Mouse (Mus musculus) liver, embryonic 14.5 days (tissue): ENCODE data around the gene Prr29. TPM values are rescaled to one million over a fixed set of nuclear protein-coding genes. Genes with fewer than 3 reads are reported as not detected.

Experiments
- ATAC-seq: fragments of 200-750 bp; cut with Nextera tagmentation; 2 replicates; pipeline ENCODE4 v1.8.0; 2017; ENCODE audit warnings: moderate number of reproducible peaks, mild to moderate bottlenecking, moderate library complexity; ENCODE audit not compliant: insufficient read depth
- DNase-seq, 3 experiments: peaks; one replicate each; pipeline ENCODE4 v3.0.0-alpha.2; 2012 to 2013; ENCODE audit warnings: low read depth in 3 of 3, low spot score in 3 of 3
- H3K27ac ChIP-seq: fragments of 300-500 bp; sonication (generic); 2 replicates; pipeline ENCODE4 v1.5.1; 2014; ENCODE audit warnings: moderate library complexity, mild to moderate bottlenecking, control low read depth, inconsistent platforms
- H3K27me3 ChIP-seq: fragments of 300-500 bp; sonication (generic); 2 replicates; pipeline ENCODE4 v1.6.1; 2014; ENCODE audit warnings: mild to moderate bottlenecking, low read length, moderate library complexity; ENCODE audit not compliant: control insufficient read depth, insufficient read depth
- H3K36me3 ChIP-seq: fragments of 300-500 bp; sonication (generic); replicated peaks from 2 replicates; pipeline ENCODE4 v1.6.1; 2014; ENCODE audit warnings: low read depth; ENCODE audit not compliant: control insufficient read depth, insufficient read depth
- H3K4me1 ChIP-seq, 2 experiments: fragments of 200-500 bp in 1 of 2; fragments of 300-500 bp in 1 of 2; sonication (generic) in 1 of 2; replicated peaks; 2 replicates each; pipeline ENCODE4 v1.6.1; 2012 to 2014; ENCODE audit warnings: antibody characterized with exemption in 1 of 2, inconsistent platforms in 1 of 2, low read length in 1 of 2; ENCODE audit not compliant: control insufficient read depth in 2 of 2, insufficient read depth in 2 of 2
- H3K4me2 ChIP-seq: fragments of 300-500 bp; sonication (generic); 2 replicates; pipeline ENCODE4 v1.6.1; 2014; ENCODE audit warnings: low read depth, mild to moderate bottlenecking, control low read depth, moderate library complexity
- H3K4me3 ChIP-seq, 2 experiments: fragments of 200-500 bp in 1 of 2; fragments of 300-500 bp in 1 of 2; sonication (generic) in 1 of 2; 2 replicates each; pipeline ENCODE4 v1.5.1; 2012 to 2014; ENCODE audit warnings: low read depth in 2 of 2, low read length in 2 of 2, mild to moderate bottlenecking in 2 of 2, control low read depth in 1 of 2, inconsistent platforms in 1 of 2, moderate library complexity in 1 of 2; ENCODE audit not compliant: insufficient read depth in 1 of 2
- H3K9ac ChIP-seq: fragments of 300-500 bp; sonication (generic); replicated peaks from 2 replicates; pipeline ENCODE4 v1.6.1; 2014; ENCODE audit warnings: mild to moderate bottlenecking, control low read depth, moderate library complexity
- H3K9me3 ChIP-seq: fragments of 300-500 bp; sonication (generic); 2 replicates; pipeline ENCODE4 v1.6.1; 2016; ENCODE audit warnings: low read length, mixed read lengths; ENCODE audit not compliant: control insufficient read depth
- CTCF ChIP-seq: IDR thresholded peaks from 2 replicates; pipeline ENCODE4 v1.5.1; 2016; ENCODE audit warnings: antibody characterized with exemption, low read depth, control low read depth
- EP300 ChIP-seq: IDR thresholded peaks from 2 replicates; pipeline ENCODE4 v1.6.1; 2016; ENCODE audit warnings: antibody characterized with exemption, low read depth
- WGBS: fragments of 180-500 bp; shearing (Covaris S2); extraction: QIAGEN DNeasy Blood & Tissue Kit; methylation state at CpG from one replicate; pipeline ENCODE4 v1.1.7; 2014; ENCODE audit not compliant: insufficient replicate concordance; 5-methylcytosine and 5-hydroxymethylcytosine counted together
- polyA plus RNA-seq, 2 experiments: library from polyadenylated mRNA; depleted of rRNA in 1 of 2; stranded (reverse) in 1 of 2; unstranded in 1 of 2; fragments of >200 nt; fragmentation: Nextera tagmentation in 1 of 2; extraction: Ambion mirVana in 1 of 2; gene quantifications; 2 replicates each; pipeline versions ENCODE4 v1.2.1 to v1.2.3; 2012 to 2014

Gene Prr29
- polyA plus RNA-seq, 2 experiments = not detected

- Histone ChIP-seq H3K4me3 (peak overlapping the region; percentile 6 to 31; a peak in 3 of 4 replicates), H3K4me1 (peaks cover 3 to 35% of the 10 kb centered on the region in 2 experiments; a peak in 2 of 4 replicates), H3K4me2 (peak overlapping the region; percentile 32), H3K9me3 (no peaks in the 10 kb centered on the region), H3K27me3 (no peaks in the 10 kb centered on the region), H3K27ac (no peak overlapping the region), H3K36me3 (no peaks in the 10 kb centered on the region), H3K9ac (no peak overlapping the region; the same call in 1 of the 2 replicates)
- WGBS = 37% methylated on average over 7 of the region's 7 CpGs
- ATAC-seq (no peak), DNase-seq (no peak)
- TF ChIP-seq CTCF = no peak
- no peak for TF ChIP-seq EP300
Measured at GRCm38 (mm10) chr11:106381883-106382282, 16.6 kb downstream of the Prr29 start.

GRCm38 (mm10) chr11:106382424-106382823, 17.2 kb downstream of the Prr29 start:
- no peaks in the 10 kb centered on the region for H3K27me3 ChIP-seq
- peak; percentile 58 for ATAC-seq
- H3K27ac ChIP-seq = no peak overlapping the region
- no peak for TF ChIP-seq CTCF
- TF ChIP-seq EP300 = peak; percentile 19; the same call in 1 of the 2 replicates
- H3K4me3 ChIP-seq = peak overlapping the region; percentile 6 to 31; a peak in 3 of 4 replicates
- no peak overlapping the region for H3K9ac ChIP-seq
- peak in 1 of 3 experiments; percentile 24 for DNase-seq
- WGBS = 11% methylated on average over 5 of the region's 5 CpGs
- H3K9me3 ChIP-seq = no peaks in the 10 kb centered on the region
- peak overlapping the region; percentile 32 for H3K4me2 ChIP-seq
- H3K36me3 ChIP-seq = no peaks in the 10 kb centered on the region
- H3K4me1 ChIP-seq = peaks cover 3 to 37% of the 10 kb centered on the region in 2 experiments; a peak in 2 of 4 replicates

GRCm38 (mm10) chr11:106383051-106383790, 17.9 kb downstream of the Prr29 start:
- Histone ChIP-seq H3K4me2 (no peak overlapping the region), H3K9me3 (no peaks in the 10 kb centered on the region), H3K27me3 (no peaks in the 10 kb centered on the region), H3K27ac (no peak overlapping the region), H3K36me3 (no peaks in the 10 kb centered on the region), H3K4me1 (peaks cover 3 to 40% of the 10 kb centered on the region in 2 experiments; a peak in 2 of 4 replicates), H3K9ac (no peak overlapping the region), H3K4me3 (no peak overlapping the region)
- DNase-seq (no peak), ATAC-seq (no peak)
- TF ChIP-seq EP300 (no peak), CTCF (no peak)
- WGBS = 31% methylated on average over 6 of the region's 6 CpGs

DNA sequence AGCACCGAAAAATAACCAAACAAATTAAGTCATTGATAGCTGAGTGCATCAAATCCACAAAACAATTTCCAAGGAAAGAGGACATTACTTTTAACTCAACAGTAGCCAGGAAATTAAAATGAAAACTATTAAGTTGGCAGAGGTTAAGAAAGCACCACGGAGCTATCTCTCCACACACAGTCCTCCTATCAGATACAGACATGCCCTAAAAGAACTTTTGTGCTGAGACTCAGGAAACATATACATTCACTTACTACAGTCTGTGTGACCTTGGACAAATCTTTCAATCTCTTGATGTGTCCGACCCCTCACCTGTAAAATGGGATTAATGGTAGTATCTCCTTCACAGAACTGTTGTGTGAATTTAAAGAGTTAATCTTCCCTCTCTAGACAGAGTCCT, 21.1 kb downstream of the Prr29 start:
- no peak overlapping the region for H3K4me3 ChIP-seq
- H3K27me3 ChIP-seq = no peaks in the 10 kb centered on the region
- H3K36me3 ChIP-seq = no peaks in the 10 kb centered on the region
- no peak overlapping the region for H3K9ac ChIP-seq
- WGBS = 44% methylated on average over 3 of the region's 3 CpGs
- peaks cover 3 to 38% of the 10 kb centered on the region in 2 experiments; a peak in 2 of 4 replicates for H3K4me1 ChIP-seq
- TF ChIP-seq EP300 (no peak), CTCF (no peak)
- H3K27ac ChIP-seq = no peak overlapping the region
- H3K4me2 ChIP-seq = peak overlapping the region; percentile 38; the same call in 1 of the 2 replicates
- ATAC-seq (no peak), DNase-seq (no peak)
- no peaks in the 10 kb centered on the region for H3K9me3 ChIP-seq

DNA sequence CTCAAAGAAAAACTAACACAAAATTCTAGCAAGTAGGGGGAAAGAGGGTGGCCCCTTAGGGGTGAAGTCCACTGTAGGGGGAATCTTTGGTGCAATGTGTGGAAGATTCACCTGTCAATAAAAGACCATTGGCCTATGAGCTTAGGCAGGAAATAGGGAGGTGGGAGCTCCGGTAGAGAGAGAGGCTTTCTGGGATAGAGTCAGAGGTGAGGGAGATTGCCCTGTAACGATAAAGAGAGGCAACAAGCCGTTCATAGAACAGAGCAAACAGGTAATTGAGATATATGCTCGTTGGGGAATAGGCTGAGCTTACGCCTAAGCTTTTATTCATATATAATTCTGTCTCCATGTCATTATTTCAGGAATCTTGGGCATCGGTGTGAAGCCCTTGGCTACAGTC, 21.7 kb downstream of the Prr29 start:
- DNase-seq = no peak
- H3K9me3 ChIP-seq = no peaks in the 10 kb centered on the region
- peaks cover 3 to 34% of the 10 kb centered on the region in 2 experiments for H3K4me1 ChIP-seq
- H3K27ac ChIP-seq = no peak overlapping the region
- H3K27me3 ChIP-seq = no peaks in the 10 kb centered on the region
- peak overlapping the region; percentile 38 for H3K4me2 ChIP-seq
- TF ChIP-seq EP300 (no peak), CTCF (no peak)
- 29% methylated on average over 6 of the region's 6 CpGs for WGBS
- no peaks in the 10 kb centered on the region for H3K36me3 ChIP-seq
- H3K9ac ChIP-seq = no peak overlapping the region
- ATAC-seq = no peak
- H3K4me3 ChIP-seq = no peak overlapping the region; a peak in 1 of 4 replicates
